Mouse (Mus musculus) midbrain, embryonic 14.5 days (tissue): Measurements from ENCODE around the gene Nol4l. TPM values are rescaled to one million over a fixed set of nuclear protein-coding genes. Genes with fewer than 3 reads are reported as not detected.

ENCODE experiments used
- ATAC-seq: fragments of 200-750 bp; cut with Nextera tagmentation; 2 replicates; pipeline ENCODE4 v1.8.0; 2017; ENCODE audit warnings: moderate number of reproducible peaks, moderate library complexity; ENCODE audit not compliant: low FRiP score, low TSS enrichment
- DNase-seq: peaks from one replicate; pipeline ENCODE4 v3.0.0-alpha.2; 2015
- H3K27ac ChIP-seq: fragments of 300-500 bp; sonication (generic); replicated peaks from 2 replicates; pipeline ENCODE4 v1.5.1; 2014; ENCODE audit warnings: mild to moderate bottlenecking, low read depth, low read length, moderate library complexity
- H3K27me3 ChIP-seq: fragments of 300-500 bp; sonication (generic); 2 replicates; pipeline ENCODE4 v1.6.1; 2014; ENCODE audit warnings: low read length, control low read depth, mixed read lengths; ENCODE audit not compliant: control insufficient read depth, insufficient read depth
- H3K36me3 ChIP-seq: fragments of 300-500 bp; sonication (generic); 2 replicates; pipeline ENCODE4 v1.6.1; 2014; ENCODE audit warnings: low read length, control low read depth; ENCODE audit not compliant: control insufficient read depth, insufficient read depth
- H3K4me1 ChIP-seq: fragments of 300-500 bp; sonication (generic); 2 replicates; pipeline ENCODE4 v1.6.1; 2014; ENCODE audit warnings: mild to moderate bottlenecking, antibody characterized with exemption, low read length, control low read depth; ENCODE audit not compliant: control insufficient read depth, insufficient read depth
- H3K4me2 ChIP-seq: fragments of 300-500 bp; sonication (generic); 2 replicates; pipeline ENCODE4 v1.6.1; 2014; ENCODE audit warnings: mild to moderate bottlenecking, low read length, moderate library complexity
- H3K4me3 ChIP-seq: fragments of 300-500 bp; sonication (generic); replicated peaks from 2 replicates; pipeline ENCODE4 v1.5.1; 2014; ENCODE audit warnings: low read depth, low read length
- H3K9ac ChIP-seq: fragments of 300-500 bp; sonication (generic); replicated peaks from 2 replicates; pipeline ENCODE4 v1.6.1; 2014; ENCODE audit warnings: mild to moderate bottlenecking, low read length, moderate library complexity
- H3K9me3 ChIP-seq: fragments of 300-500 bp; sonication (generic); 2 replicates; pipeline ENCODE4 v1.6.1; 2016; ENCODE audit warnings: low read length, control low read depth, mixed read lengths; ENCODE audit not compliant: control insufficient read depth
- WGBS: fragments of 180-500 bp; shearing (Covaris S2); extraction: QIAGEN DNeasy Blood & Tissue Kit; methylation state at CpG from one replicate; pipeline ENCODE4 v1.1.7; 2014; 5-methylcytosine and 5-hydroxymethylcytosine counted together
- polyA plus RNA-seq: library from polyadenylated mRNA; unstranded; fragments of >200 nt; fragmentation: Nextera tagmentation; extraction: Ambion mirVana; gene quantifications from 2 replicates; pipeline ENCODE4 v1.2.1, GENCODE M21; 2014

Gene Nol4l
- polyA plus RNA-seq, 1 experiment from 2014 or later, result 51.7 TPM

- peaks cover 75% of the 10 kb centered on the region for H3K36me3 ChIP-seq
- DNase-seq (peak; percentile 55), ATAC-seq (no peak)
- H3K27ac ChIP-seq, result no peak overlapping the region
- H3K9ac ChIP-seq, result no peak overlapping the region
- no peaks in the 10 kb centered on the region for H3K27me3 ChIP-seq
- H3K4me1 ChIP-seq, result peaks cover 30% of the 10 kb centered on the region
- H3K4me3 ChIP-seq, result no peak overlapping the region
- H3K4me2 ChIP-seq, result no peak overlapping the region
- H3K9me3 ChIP-seq, result no peaks in the 10 kb centered on the region
These were observed 108.5 kb downstream of the Nol4l start for GRCm38 (mm10) chr2:153421233-153421632.

- H3K36me3 ChIP-seq, result peaks cover 80% of the 10 kb centered on the region
- H3K27ac ChIP-seq, result no peak overlapping the region
- H3K9me3 ChIP-seq, result no peaks in the 10 kb centered on the region
- no peak for DNase-seq
- WGBS, result 90% methylated on average over 1 of the region's 1 CpGs
- H3K4me1 ChIP-seq, result peaks cover 15% of the 10 kb centered on the region
- no peak overlapping the region for H3K9ac ChIP-seq
- no peak overlapping the region for H3K4me3 ChIP-seq
- H3K4me2 ChIP-seq, result no peak overlapping the region
- ATAC-seq, result no peak
- no peaks in the 10 kb centered on the region for H3K27me3 ChIP-seq
These were observed 111.4 kb downstream of the Nol4l start for GRCm38 (mm10) chr2:153418381-153418780.

GRCm38 (mm10) chr2:153417841-153418240 lies 111.9 kb downstream of the Nol4l start:
- H3K36me3 ChIP-seq, result peaks cover 81% of the 10 kb centered on the region

GRCm38 (mm10) chr2:153414607-153415006 lies 115.2 kb downstream of the Nol4l start:
- ATAC-seq, result no peak
- DNase-seq, result peak; percentile 55

More at GRCm38 (mm10) chr2:153417841-153418240, 111.9 kb downstream of the Nol4l start:
- no peak overlapping the region for H3K4me2 ChIP-seq
- ATAC-seq (no peak), DNase-seq (no peak)
- no peaks in the 10 kb centered on the region for H3K9me3 ChIP-seq
- no peaks in the 10 kb centered on the region for H3K27me3 ChIP-seq
- peaks cover 10% of the 10 kb centered on the region for H3K4me1 ChIP-seq
- no peak overlapping the region for H3K9ac ChIP-seq
- 98% methylated on average over 12 of the region's 12 CpGs for whole genome bisulfite sequencing
- no peak overlapping the region for H3K27ac ChIP-seq
- no peak overlapping the region for H3K4me3 ChIP-seq

GRCm38 (mm10) chr2:153412563-153412962 lies 117.2 kb downstream of the Nol4l start:
- H3K9ac ChIP-seq, result no peak overlapping the region
- H3K4me3 ChIP-seq, result no peak overlapping the region
- H3K27me3 ChIP-seq, result no peaks in the 10 kb centered on the region
- H3K9me3 ChIP-seq, result no peaks in the 10 kb centered on the region
- peaks cover 100% of the 10 kb centered on the region for H3K36me3 ChIP-seq
- ATAC-seq (no peak), DNase-seq (no peak)
- no peaks in the 10 kb centered on the region for H3K4me1 ChIP-seq
- WGBS, result 64% methylated on average over 6 of the region's 6 CpGs
- H3K27ac ChIP-seq, result no peak overlapping the region
- no peak overlapping the region for H3K4me2 ChIP-seq

More at GRCm38 (mm10) chr2:153414607-153415006, 115.2 kb downstream of the Nol4l start:
- no peaks in the 10 kb centered on the region for H3K4me1 ChIP-seq
- peaks cover 100% of the 10 kb centered on the region for H3K36me3 ChIP-seq
- no peak overlapping the region for H3K27ac ChIP-seq
- WGBS, result 42% methylated on average over 2 of the region's 2 CpGs
- no peak overlapping the region for H3K9ac ChIP-seq
- H3K27me3 ChIP-seq, result no peaks in the 10 kb centered on the region
- no peaks in the 10 kb centered on the region for H3K9me3 ChIP-seq
- H3K4me3 ChIP-seq, result no peak overlapping the region
- H3K4me2 ChIP-seq, result no peak overlapping the region

GRCm38 (mm10) chr2:153411557-153411956 lies 118.2 kb downstream of the Nol4l start:
- DNase-seq (no peak), ATAC-seq (no peak)
- Histone ChIP-seq H3K4me2 (no peak overlapping the region), H3K27ac (0 out of 2 replicates have a peak overlapping the region, but pooled peaks have one; percentile 5), H3K27me3 (no peaks in the 10 kb centered on the region), H3K9me3 (no peaks in the 10 kb centered on the region), H3K4me3 (no peak overlapping the region), H3K36me3 (peaks cover 100% of the 10 kb centered on the region), H3K4me1 (no peaks in the 10 kb centered on the region), H3K9ac (no peak overlapping the region)
- WGBS, result 69% methylated on average over 9 of the region's 9 CpGs

- no peak overlapping the region for H3K27ac ChIP-seq
- H3K9ac ChIP-seq, result no peak overlapping the region
- no peaks in the 10 kb centered on the region for H3K4me1 ChIP-seq
- DNase-seq (no peak), ATAC-seq (no peak)
- no peak overlapping the region for H3K4me2 ChIP-seq
- no peak overlapping the region for H3K4me3 ChIP-seq
- peaks cover 86% of the 10 kb centered on the region for H3K36me3 ChIP-seq
- no peaks in the 10 kb centered on the region for H3K27me3 ChIP-seq
- WGBS, result 83% methylated on average over 3 of the region's 3 CpGs
- H3K9me3 ChIP-seq, result no peaks in the 10 kb centered on the region
These were observed 120.8 kb downstream of the Nol4l start for GRCm38 (mm10) chr2:153408971-153409370.

GRCm38 (mm10) chr2:153406882-153407281 lies 122.9 kb downstream of the Nol4l start:
- DNase-seq, result no peak

GRCm38 (mm10) chr2:153404882-153405281 lies 124.9 kb downstream of the Nol4l start:
- H3K4me1 ChIP-seq, result no peaks in the 10 kb centered on the region
- no peaks in the 10 kb centered on the region for H3K9me3 ChIP-seq
- H3K27me3 ChIP-seq, result no peaks in the 10 kb centered on the region
- DNase-seq, result no peak
- H3K36me3 ChIP-seq, result peaks cover 73% of the 10 kb centered on the region
- H3K27ac ChIP-seq, result no peak overlapping the region
- H3K9ac ChIP-seq, result no peak overlapping the region
- no peak overlapping the region for H3K4me2 ChIP-seq
- H3K4me3 ChIP-seq, result no peak overlapping the region
- WGBS, result 95% methylated on average over 3 of the region's 3 CpGs
- no peak for ATAC-seq

More at GRCm38 (mm10) chr2:153406882-153407281, 122.9 kb downstream of the Nol4l start:
- no peak for ATAC-seq
- Histone ChIP-seq H3K27me3 (no peaks in the 10 kb centered on the region), H3K27ac (no peak overlapping the region), H3K4me1 (no peaks in the 10 kb centered on the region), H3K4me3 (no peak overlapping the region), H3K9ac (no peak overlapping the region), H3K9me3 (no peaks in the 10 kb centered on the region), H3K4me2 (no peak overlapping the region), H3K36me3 (peaks cover 73% of the 10 kb centered on the region)
- 73% methylated on average over 6 of the region's 6 CpGs for WGBS
